Mouse (Mus musculus) heart, adult 2 months (tissue): ENCODE measurements at regions not wholly inside any gene's neighbourhood (a gene's known extent, or its start where the extent isn't known, plus 50 kb on each side); places are given as distances from the start of the nearest gene placed in this dataset.

Experiments
- CTCF ChIP-seq: fragments of 200-600 bp; IDR thresholded peaks from 2 replicates; pipeline ENCODE4 v1.8.1; 2022; ENCODE audit warnings: antibody characterized with exemption, mild to moderate bottlenecking, moderate library complexity
- EP300 ChIP-seq: fragments of 200-500 bp; IDR thresholded peaks from 2 replicates; pipeline ENCODE4 v1.6.1; 2011; ENCODE audit warnings: low read depth, low read length, control low read depth; ENCODE audit not compliant: insufficient read depth
- POLR2A ChIP-seq: fragments of 200-500 bp; IDR thresholded peaks from 2 replicates; pipeline ENCODE4 v1.6.1; 2011; ENCODE audit warnings: mild to moderate bottlenecking, low read depth, low read length, control low read depth; ENCODE audit not compliant: insufficient read depth

DNA sequence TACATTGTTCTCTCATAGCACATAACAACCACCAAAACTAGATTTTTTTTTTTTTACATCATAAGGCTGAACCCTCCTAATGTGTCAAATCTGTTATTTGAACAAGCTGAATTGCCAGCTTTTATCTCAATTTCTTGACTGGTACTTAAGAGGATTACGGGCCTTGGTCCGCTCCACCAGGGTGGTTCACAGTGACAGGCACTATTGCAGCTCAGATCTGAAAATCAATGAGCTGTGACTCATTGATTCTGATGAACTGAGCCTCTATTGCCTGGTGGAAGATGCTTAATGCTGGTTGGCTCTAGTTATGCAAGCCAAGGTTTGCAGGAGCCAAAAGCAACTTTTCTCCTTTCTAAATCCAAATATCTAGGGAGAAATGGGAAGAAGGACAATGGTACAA lies 269.2 kb upstream of the Ednrb start:
- TF ChIP-seq CTCF, result no peak
- no peak for TF ChIP-seq POLR2A
- no peak for TF ChIP-seq EP300
